Mouse (Mus musculus): ENCODE measurements at regions not wholly inside any gene's neighbourhood (a gene's known extent, or its start where the extent isn't known, plus 50 kb on each side); places are given as distances from the start of the nearest gene placed in this dataset.

DNA sequence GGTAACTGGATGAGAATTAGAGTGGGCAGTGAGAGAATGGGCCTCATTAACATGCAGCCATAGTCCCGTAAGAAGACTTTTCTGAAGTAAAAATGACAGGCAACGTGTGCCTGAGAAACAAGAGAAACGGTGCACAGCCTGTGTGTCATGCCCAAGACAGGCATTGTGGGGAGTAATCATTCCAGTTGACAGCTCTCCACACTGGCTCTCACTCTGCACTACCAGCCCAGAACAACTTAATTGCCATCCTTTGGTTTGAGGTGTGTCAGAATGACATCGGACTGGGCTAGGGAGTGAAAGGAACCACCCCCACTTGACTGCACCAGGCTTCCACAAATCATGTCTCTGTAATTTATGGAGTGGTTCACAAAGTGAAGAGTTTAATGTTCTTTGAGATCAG, 1104.9 kb downstream of the Pcdh7 start:
- no peak for TF ChIP-seq EP300 (IDR thresholded peaks at IDR 0.05; ENCODE audit: low read depth)
- no peak for TF ChIP-seq CTCF (IDR thresholded peaks at IDR 0.05; ENCODE audit: low read depth)
- whole genome bisulfite sequencing (ENCODE audit: insufficient replicate concordance) = 73% methylated on average over 4 of the region's 4 CpGs
- no peak overlapping the region for H3K4me3 ChIP-seq (ENCODE audit: low read depth, low read length)
- H3K9me3 ChIP-seq (ENCODE audit: low read length) = no peaks in the 10 kb centered on the region
- H3K27ac ChIP-seq (ENCODE audit: low read depth) = no peak overlapping the region
- ATAC-seq (no peak), DNase-seq (no peak)
- H3K9ac ChIP-seq (replicated peaks) = no peak overlapping the region
- H3K4me1 ChIP-seq (ENCODE audit: insufficient read depth) = no peaks in the 10 kb centered on the region
- H3K36me3 ChIP-seq (replicated peaks; ENCODE audit: insufficient read depth, low read length) = no peaks in the 10 kb centered on the region
- H3K27me3 ChIP-seq (ENCODE audit: insufficient read depth, low read length) = no peaks in the 10 kb centered on the region
- H3K4me2 ChIP-seq (ENCODE audit: low read depth, low read length) = no peak overlapping the region

DNA sequence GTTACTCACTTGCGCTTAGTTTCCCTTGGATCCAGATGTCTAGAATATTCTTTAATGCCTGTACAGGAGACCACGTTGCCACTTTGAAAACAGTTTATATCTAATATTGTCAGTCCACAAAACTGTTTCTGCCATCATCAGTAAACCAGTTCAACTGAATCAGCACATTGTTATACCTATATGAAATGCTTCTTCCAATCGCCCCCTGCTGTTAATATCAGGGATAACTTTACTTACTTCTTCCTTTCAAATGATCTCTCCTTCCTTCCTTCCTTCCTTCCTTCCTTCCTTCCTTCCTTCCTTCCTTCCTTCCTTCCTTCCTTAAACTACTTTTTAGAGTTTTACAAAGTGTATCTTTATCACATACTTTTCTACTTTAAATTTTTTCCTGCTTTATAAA, 1108.2 kb downstream of the Pcdh7 start:
- H3K4me1 ChIP-seq (ENCODE audit: insufficient read depth) = no peaks in the 10 kb centered on the region
- no peak for ATAC-seq

DNA sequence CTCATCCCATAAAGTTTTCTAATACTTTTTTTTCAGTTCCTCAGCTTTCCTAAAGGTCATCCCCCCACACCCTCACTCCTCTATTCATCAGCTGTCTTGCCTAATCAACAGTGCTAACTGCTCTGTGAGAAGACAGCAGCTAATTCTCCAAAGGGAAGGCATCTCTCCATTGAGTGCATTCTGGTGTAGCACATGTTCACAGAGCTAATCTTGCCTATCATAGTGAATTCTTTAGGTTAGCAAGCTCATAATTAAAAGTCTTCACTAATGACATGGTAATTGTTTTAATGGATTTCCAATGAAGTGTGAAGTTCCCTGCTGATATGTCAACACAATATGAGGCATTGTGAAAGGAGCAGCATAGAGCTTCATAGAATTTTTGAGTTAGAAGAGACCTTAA, 1129.2 kb downstream of the Pcdh7 start:
- DNase-seq (no peak), ATAC-seq (no peak)
- no peaks in the 10 kb centered on the region for H3K9me3 ChIP-seq (ENCODE audit: low read length)
- no peaks in the 10 kb centered on the region for H3K36me3 ChIP-seq (replicated peaks; ENCODE audit: insufficient read depth, low read length)
- H3K4me3 ChIP-seq (ENCODE audit: low read depth, low read length) = no peak overlapping the region
- no peak overlapping the region for H3K4me2 ChIP-seq (ENCODE audit: low read depth, low read length)
- H3K27me3 ChIP-seq (ENCODE audit: insufficient read depth, low read length) = no peaks in the 10 kb centered on the region
- H3K9ac ChIP-seq (replicated peaks) = no peak overlapping the region
- no peaks in the 10 kb centered on the region for H3K4me1 ChIP-seq (ENCODE audit: insufficient read depth)
- H3K27ac ChIP-seq (ENCODE audit: low read depth) = no peak overlapping the region
- no peak for TF ChIP-seq CTCF (IDR thresholded peaks at IDR 0.05; ENCODE audit: low read depth)
- no peak for TF ChIP-seq EP300 (IDR thresholded peaks at IDR 0.05; ENCODE audit: low read depth)

More for the DNA sequence above, 1108.2 kb downstream of the Pcdh7 start:
- Histone ChIP-seq H3K4me3 (ENCODE audit: low read depth, low read length) (no peak overlapping the region), H3K9me3 (ENCODE audit: low read length) (no peaks in the 10 kb centered on the region), H3K27ac (ENCODE audit: low read depth) (no peak overlapping the region), H3K4me2 (ENCODE audit: low read depth, low read length) (no peak overlapping the region), H3K36me3 (replicated peaks; ENCODE audit: insufficient read depth, low read length) (no peaks in the 10 kb centered on the region), H3K27me3 (ENCODE audit: insufficient read depth, low read length) (no peaks in the 10 kb centered on the region), H3K9ac (replicated peaks) (no peak overlapping the region)
- WGBS (ENCODE audit: insufficient replicate concordance) = 51% methylated on average over 3 of the region's 3 CpGs
- TF ChIP-seq CTCF (IDR thresholded peaks at IDR 0.05; ENCODE audit: low read depth) (peak; percentile 41), EP300 (IDR thresholded peaks at IDR 0.05; ENCODE audit: low read depth) (no peak)
- DNase-seq = no peak

DNA sequence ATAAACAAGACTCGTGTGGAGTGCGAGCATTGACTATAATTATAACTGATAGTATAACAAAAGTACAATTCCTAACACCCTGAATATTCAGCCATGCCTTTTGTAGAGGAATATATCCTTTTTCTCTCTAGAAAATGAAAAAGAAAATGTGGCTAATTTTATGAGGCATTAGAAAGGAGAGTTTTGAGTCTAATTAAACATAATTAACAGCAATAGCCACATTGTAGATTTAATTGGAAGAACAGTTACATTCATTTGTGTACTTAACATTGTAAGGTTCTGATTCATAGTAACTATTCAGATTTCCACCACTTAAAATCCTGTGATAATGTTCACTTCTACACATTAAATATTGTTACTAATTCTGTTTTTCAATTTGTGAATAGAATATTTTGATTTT, 1140.2 kb downstream of the Pcdh7 start:
- H3K27ac ChIP-seq (ENCODE audit: low read depth) = no peak overlapping the region
- no peaks in the 10 kb centered on the region for H3K36me3 ChIP-seq (replicated peaks; ENCODE audit: insufficient read depth, low read length)
- H3K4me2 ChIP-seq (ENCODE audit: low read depth, low read length) = no peak overlapping the region
- ATAC-seq (no peak), DNase-seq (no peak)
- no peaks in the 10 kb centered on the region for H3K27me3 ChIP-seq (ENCODE audit: insufficient read depth, low read length)
- no peak for TF ChIP-seq CTCF (IDR thresholded peaks at IDR 0.05; ENCODE audit: low read depth)
- no peak for TF ChIP-seq EP300 (IDR thresholded peaks at IDR 0.05; ENCODE audit: low read depth)
- H3K4me3 ChIP-seq (ENCODE audit: low read depth, low read length) = no peak overlapping the region
- no peak overlapping the region for H3K9ac ChIP-seq (replicated peaks)
- H3K4me1 ChIP-seq (ENCODE audit: insufficient read depth) = no peaks in the 10 kb centered on the region
- H3K9me3 ChIP-seq (ENCODE audit: low read length) = no peaks in the 10 kb centered on the region
- WGBS (ENCODE audit: insufficient replicate concordance) = 71% methylated on average over 2 of the region's 2 CpGs

DNA sequence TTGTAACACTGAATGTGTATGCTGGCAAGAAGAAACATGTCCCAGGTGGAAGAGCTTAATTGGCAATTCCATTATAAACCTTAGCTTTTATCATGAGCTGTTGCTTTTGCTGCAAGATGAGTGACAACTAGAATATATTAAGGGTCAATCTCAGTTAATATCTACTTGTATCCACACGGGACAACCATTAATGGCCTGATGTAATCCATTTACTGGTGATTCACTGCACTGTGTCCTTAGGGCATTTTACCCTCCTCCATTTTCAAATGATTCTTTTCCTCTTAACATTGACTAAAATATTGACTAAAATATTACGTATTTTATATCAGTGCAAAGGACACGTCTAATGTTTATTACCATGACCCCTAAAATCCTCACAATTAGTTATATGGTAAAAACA, 1175.7 kb downstream of the Pcdh7 start:
- Histone ChIP-seq H3K36me3 (replicated peaks; ENCODE audit: insufficient read depth, low read length) (no peaks in the 10 kb centered on the region), H3K27ac (ENCODE audit: low read depth) (no peak overlapping the region), H3K4me3 (ENCODE audit: low read depth, low read length) (no peak overlapping the region), H3K9me3 (ENCODE audit: low read length) (no peaks in the 10 kb centered on the region), H3K4me2 (ENCODE audit: low read depth, low read length) (no peak overlapping the region), H3K4me1 (ENCODE audit: insufficient read depth) (no peaks in the 10 kb centered on the region), H3K27me3 (ENCODE audit: insufficient read depth, low read length) (no peaks in the 10 kb centered on the region), H3K9ac (replicated peaks) (no peak overlapping the region)
- TF ChIP-seq EP300 (IDR thresholded peaks at IDR 0.05; ENCODE audit: low read depth) (no peak), CTCF (IDR thresholded peaks at IDR 0.05; ENCODE audit: low read depth) (no peak)
- DNase-seq = no peak
- 75% methylated on average over 3 of the region's 3 CpGs for WGBS (ENCODE audit: insufficient replicate concordance)
- no peak for ATAC-seq

DNA sequence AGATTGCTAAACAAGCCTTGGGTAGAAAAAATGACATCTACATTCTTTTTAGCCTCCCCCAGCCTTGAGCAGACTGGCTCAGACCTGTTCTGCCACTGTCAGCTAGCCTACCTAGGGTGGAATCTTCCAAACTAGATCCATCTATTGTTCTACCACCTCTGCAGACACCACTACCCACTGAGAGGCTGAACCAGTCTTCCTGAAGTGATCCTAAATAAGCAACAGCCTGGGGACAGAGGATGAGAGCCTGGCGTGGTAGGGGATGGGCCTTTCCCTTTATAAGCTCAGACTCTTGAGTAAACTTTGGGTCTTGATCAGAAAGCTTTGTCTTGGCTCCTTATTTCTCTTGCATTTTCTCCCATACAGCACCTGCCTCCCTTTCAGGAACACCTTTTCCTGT, 1223.7 kb downstream of the Pcdh7 start:
- Histone ChIP-seq H3K27me3 (ENCODE audit: insufficient read depth, low read length) (no peaks in the 10 kb centered on the region), H3K4me1 (ENCODE audit: insufficient read depth) (no peaks in the 10 kb centered on the region), H3K9ac (replicated peaks) (no peak overlapping the region), H3K4me2 (ENCODE audit: low read depth, low read length) (no peak overlapping the region), H3K9me3 (ENCODE audit: low read length) (no peaks in the 10 kb centered on the region), H3K36me3 (replicated peaks; ENCODE audit: insufficient read depth, low read length) (no peaks in the 10 kb centered on the region), H3K27ac (ENCODE audit: low read depth) (no peak overlapping the region), H3K4me3 (ENCODE audit: low read depth, low read length) (no peak overlapping the region)
- DNase-seq (no peak), ATAC-seq (no peak)
- WGBS (ENCODE audit: insufficient replicate concordance) = 60% methylated on average over 1 of the region's 1 CpGs
- no peak for TF ChIP-seq CTCF (IDR thresholded peaks at IDR 0.05; ENCODE audit: low read depth)
- TF ChIP-seq EP300 (IDR thresholded peaks at IDR 0.05; ENCODE audit: low read depth) = no peak

DNA sequence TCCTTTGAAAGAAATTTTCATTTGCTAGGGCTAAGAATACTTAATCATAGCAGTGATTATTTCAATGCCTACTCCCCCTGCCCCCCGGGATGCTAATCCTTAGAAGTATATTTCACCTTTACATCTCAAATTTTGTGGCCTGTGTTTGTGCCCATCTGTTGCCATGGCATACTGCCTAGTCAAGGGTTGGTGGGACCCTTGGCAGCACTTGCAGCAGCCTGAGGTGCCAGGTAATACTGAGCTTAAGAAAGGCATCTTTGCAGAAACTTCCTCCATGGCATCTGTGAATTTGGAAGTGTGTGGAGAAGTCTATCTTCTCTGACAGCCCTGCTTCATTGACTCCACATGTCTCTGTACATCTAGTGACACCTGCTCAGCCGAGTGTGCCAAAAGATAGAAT, 1257.5 kb downstream of the Pcdh7 start:
- no peak overlapping the region for H3K4me2 ChIP-seq (ENCODE audit: low read depth, low read length)
- H3K4me1 ChIP-seq (ENCODE audit: insufficient read depth) = no peaks in the 10 kb centered on the region
- ATAC-seq (no peak), DNase-seq (no peak)
- no peaks in the 10 kb centered on the region for H3K36me3 ChIP-seq (replicated peaks; ENCODE audit: insufficient read depth, low read length)
- H3K9ac ChIP-seq (replicated peaks) = no peak overlapping the region
- no peaks in the 10 kb centered on the region for H3K9me3 ChIP-seq (ENCODE audit: low read length)
- no peak overlapping the region for H3K4me3 ChIP-seq (ENCODE audit: low read depth, low read length)
- H3K27ac ChIP-seq (ENCODE audit: low read depth) = no peak overlapping the region
- H3K27me3 ChIP-seq (ENCODE audit: insufficient read depth, low read length) = no peaks in the 10 kb centered on the region
- TF ChIP-seq EP300 (IDR thresholded peaks at IDR 0.05; ENCODE audit: low read depth) (no peak), CTCF (IDR thresholded peaks at IDR 0.05; ENCODE audit: low read depth) (no peak)
- 60% methylated on average over 2 of the region's 2 CpGs for WGBS (ENCODE audit: insufficient replicate concordance)

All from liver, postnatal 0 days (tissue).